Comparison of ENCODE assay signal across 8 mouse cellular contexts in genomic region chr16:28929686-28930291, GRCm38 (mm10). TPM values are rescaled to one million over a fixed set of nuclear protein-coding genes. Genes with fewer than 3 reads are reported as not detected.
DNase-seq lines count a peak whose midpoint lies in the region; ATAC-seq lines count a peak whose summit lies in the region.

No protein-coding gene starts in this region.

- DNase-seq in urinary bladder, postnatal 14 days (ENCODE audit: low spot score), result peak; percentile 49
- DNase-seq in urinary bladder, postnatal 10 days (ENCODE audit: low spot score), result no peak
- DNase-seq in kidney, postnatal 10 days, result peak; percentile 73
- DNase-seq in spleen, postnatal 14 days (ENCODE audit: low spot score in 2 of 2), result no peak

- peak overlapping the region; percentile 89 for H3K27ac ChIP-seq in forebrain, embryonic 12.5 days
- H3K27ac ChIP-seq in heart, embryonic 14.5 days (replicated peaks in 1 of 2; ENCODE audit: control insufficient read depth in 1 of 2, insufficient read depth in 1 of 2, low read depth in 2 of 2, low read length in 2 of 2), result peak overlapping the region; percentile 85 to 93
- peak overlapping the region; percentile 67 for H3K27ac ChIP-seq in liver, embryonic 12.5 days
- H3K27ac ChIP-seq in neural tube, embryonic 12.5 days, result peak overlapping the region; percentile 72

- H3K4me3 ChIP-seq in forebrain, embryonic 12.5 days (replicated peaks), result peak overlapping the region; percentile 80
- H3K4me3 ChIP-seq in heart, embryonic 14.5 days (ENCODE audit: control insufficient read depth in 1 of 2, insufficient read depth in 1 of 2, low read depth in 1 of 2, low read length in 2 of 2), result peak overlapping the region; percentile 75 to 81
- peak overlapping the region; percentile 61 for H3K4me3 ChIP-seq in liver, embryonic 12.5 days
- H3K4me3 ChIP-seq in neural tube, embryonic 12.5 days, result peak overlapping the region; percentile 84

- H3K9me3 ChIP-seq in forebrain, embryonic 12.5 days, result no peaks in the 10 kb centered on the region
- H3K9me3 ChIP-seq in heart, embryonic 14.5 days (ENCODE audit: control insufficient read depth, low read length), result no peaks in the 10 kb centered on the region
- H3K9me3 ChIP-seq in liver, embryonic 12.5 days (replicated peaks), result no peaks in the 10 kb centered on the region
- no peaks in the 10 kb centered on the region for H3K9me3 ChIP-seq in neural tube, embryonic 12.5 days

- ATAC-seq in forebrain, embryonic 12.5 days (ENCODE audit: low FRiP score), result peak; percentile 72
- peak; percentile 51 for ATAC-seq in heart, embryonic 14.5 days (ENCODE audit: insufficient number of reproducible peaks, insufficient read depth, low FRiP score, low read depth)
- 0 out of 2 replicates have a peak, but pooled peaks have one; percentile 46 for ATAC-seq in liver, embryonic 12.5 days
- ATAC-seq in neural tube, embryonic 12.5 days (ENCODE audit: low FRiP score, low read depth), result peak; percentile 61

- peak overlapping the region; percentile 85 for H3K4me2 ChIP-seq in forebrain, embryonic 12.5 days
- peak overlapping the region; percentile 75 for H3K4me2 ChIP-seq in heart, embryonic 14.5 days (ENCODE audit: low read length)
- peak overlapping the region; percentile 62 for H3K4me2 ChIP-seq in liver, embryonic 12.5 days
- peak overlapping the region; percentile 94 for H3K4me2 ChIP-seq in neural tube, embryonic 12.5 days (replicated peaks)

- H3K36me3 ChIP-seq in forebrain, embryonic 12.5 days (replicated peaks), result no peaks in the 10 kb centered on the region
- H3K36me3 ChIP-seq in heart, embryonic 14.5 days (ENCODE audit: control insufficient read depth, insufficient read depth, low read length), result no peaks in the 10 kb centered on the region
- H3K36me3 ChIP-seq in liver, embryonic 12.5 days, result no peaks in the 10 kb centered on the region
- no peaks in the 10 kb centered on the region for H3K36me3 ChIP-seq in neural tube, embryonic 12.5 days

- H3K27me3 ChIP-seq in forebrain, embryonic 12.5 days, result peaks cover 30% of the 10 kb centered on the region
- 0 out of 2 replicates have a peak, but pooled peaks cover 2% of the 10 kb centered on the region for H3K27me3 ChIP-seq in heart, embryonic 14.5 days (ENCODE audit: control insufficient read depth, insufficient read depth, low read length)
- H3K27me3 ChIP-seq in liver, embryonic 12.5 days (replicated peaks), result peaks cover 55% of the 10 kb centered on the region
- H3K27me3 ChIP-seq in neural tube, embryonic 12.5 days (replicated peaks), result peaks cover 18% of the 10 kb centered on the region

- H3K4me1 ChIP-seq in forebrain, embryonic 12.5 days, result peaks cover 34% of the 10 kb centered on the region
- peaks cover 0 to 7% of the 10 kb centered on the region in 2 experiments; a peak in 3 of 4 replicates for H3K4me1 ChIP-seq in heart, embryonic 14.5 days (ENCODE audit: control insufficient read depth in 2 of 2, insufficient read depth in 2 of 2, low read length in 2 of 2)
- H3K4me1 ChIP-seq in liver, embryonic 12.5 days, result no peaks in the 10 kb centered on the region
- peaks cover 25% of the 10 kb centered on the region for H3K4me1 ChIP-seq in neural tube, embryonic 12.5 days

- H3K9ac ChIP-seq in forebrain, embryonic 12.5 days, result peak overlapping the region; percentile 88
- peak overlapping the region; percentile 87 for H3K9ac ChIP-seq in heart, embryonic 14.5 days (ENCODE audit: low read length)
- H3K9ac ChIP-seq in liver, embryonic 12.5 days, result peak overlapping the region; percentile 61; the same call in 1 of the 2 replicates
- peak overlapping the region; percentile 84 for H3K9ac ChIP-seq in neural tube, embryonic 12.5 days

- under 1% methylated on average over 54 of the region's 66 CpGs for WGBS in forebrain, embryonic 12.5 days
- under 1% methylated on average over 52 of the region's 66 CpGs for WGBS in heart, embryonic 14.5 days
- WGBS in liver, embryonic 12.5 days (ENCODE audit: insufficient replicate concordance), result under 1% methylated on average over 54 of the region's 66 CpGs
- WGBS in neural tube, embryonic 12.5 days, result 1% methylated on average over 52 of the region's 66 CpGs

RNA-seq across cellular contexts. Expression of gene Mb21d2, which starts 0.3 kb away (rescaled TPM):
- 5.8 and 6.6 TPM in 2 replicates for polyA plus RNA-seq in forebrain, embryonic 12.5 days (2016; fragmentation: Nextera tagmentation; extraction: Ambion mirVana)
- polyA plus RNA-seq in heart, embryonic 14.5 days (2014; fragmentation: Nextera tagmentation; extraction: Ambion mirVana), result 4.1 and 4.7 TPM in 2 replicates
- polyA plus RNA-seq in liver, embryonic 12.5 days (2016; fragmentation: Nextera tagmentation; extraction: Ambion mirVana), result 2.5 and 3.1 TPM in 2 replicates
- polyA plus RNA-seq in neural tube, embryonic 12.5 days (2016; fragmentation: Nextera tagmentation; extraction: Ambion mirVana), result 13.5 and 13.6 TPM in 2 replicates

Comparison
In these comparisons a context has a peak if more than half of its experiments do, and no peak if none do; other contexts are left out.
1. DNase-seq: peak in urinary bladder, postnatal 14 days (single experiment) and kidney, postnatal 10 days (single experiment); none in urinary bladder, postnatal 10 days (single experiment) and spleen, postnatal 14 days (0 of 2).
2. Peak in every context shown above with its lines, with median percentiles within 50 percentile points of each other: ATAC-seq, H3K27ac ChIP-seq, H3K4me2 ChIP-seq, H3K4me3 ChIP-seq and H3K9ac ChIP-seq.